Mouse (Mus musculus): ENCODE data around the gene Nudt15. TPM values are rescaled to one million over a fixed set of nuclear protein-coding genes. Genes with fewer than 3 reads are reported as not detected.

Nudt15 gene
- polyA plus RNA-seq, 1 experiment from 2014 or later: 9.9 TPM

Other genes with a start within 250 kb of the Nudt15 start
- 34.0 and 34.6 TPM in 2 replicates for gene Rb1, start 222.4 kb downstream of the Nudt15 start, polyA plus RNA-seq (2016; fragmentation: Nextera tagmentation; extraction: Ambion mirVana)
- 326 and 367 TPM in 2 replicates for gene Itm2b, start 163.0 kb downstream of the Nudt15 start, polyA plus RNA-seq (2016; fragmentation: Nextera tagmentation; extraction: Ambion mirVana)
- 87.6 and 93.7 TPM in 2 replicates for gene Med4, start 38.2 kb downstream of the Nudt15 start, polyA plus RNA-seq (2016; fragmentation: Nextera tagmentation; extraction: Ambion mirVana)
- 94.3 and 98.4 TPM in 2 replicates for gene Sucla2, start 22.9 kb downstream of the Nudt15 start, polyA plus RNA-seq (2016; fragmentation: Nextera tagmentation; extraction: Ambion mirVana)
- not detected in 2 replicates for gene Gm21750, start 113.0 kb upstream of the Nudt15 start, polyA plus RNA-seq (2016; fragmentation: Nextera tagmentation; extraction: Ambion mirVana)

Measured in midbrain, embryonic 12.5 days (tissue).